Comparison of ENCODE assay signal across 15 mouse cellular contexts in the genomic region with DNA sequence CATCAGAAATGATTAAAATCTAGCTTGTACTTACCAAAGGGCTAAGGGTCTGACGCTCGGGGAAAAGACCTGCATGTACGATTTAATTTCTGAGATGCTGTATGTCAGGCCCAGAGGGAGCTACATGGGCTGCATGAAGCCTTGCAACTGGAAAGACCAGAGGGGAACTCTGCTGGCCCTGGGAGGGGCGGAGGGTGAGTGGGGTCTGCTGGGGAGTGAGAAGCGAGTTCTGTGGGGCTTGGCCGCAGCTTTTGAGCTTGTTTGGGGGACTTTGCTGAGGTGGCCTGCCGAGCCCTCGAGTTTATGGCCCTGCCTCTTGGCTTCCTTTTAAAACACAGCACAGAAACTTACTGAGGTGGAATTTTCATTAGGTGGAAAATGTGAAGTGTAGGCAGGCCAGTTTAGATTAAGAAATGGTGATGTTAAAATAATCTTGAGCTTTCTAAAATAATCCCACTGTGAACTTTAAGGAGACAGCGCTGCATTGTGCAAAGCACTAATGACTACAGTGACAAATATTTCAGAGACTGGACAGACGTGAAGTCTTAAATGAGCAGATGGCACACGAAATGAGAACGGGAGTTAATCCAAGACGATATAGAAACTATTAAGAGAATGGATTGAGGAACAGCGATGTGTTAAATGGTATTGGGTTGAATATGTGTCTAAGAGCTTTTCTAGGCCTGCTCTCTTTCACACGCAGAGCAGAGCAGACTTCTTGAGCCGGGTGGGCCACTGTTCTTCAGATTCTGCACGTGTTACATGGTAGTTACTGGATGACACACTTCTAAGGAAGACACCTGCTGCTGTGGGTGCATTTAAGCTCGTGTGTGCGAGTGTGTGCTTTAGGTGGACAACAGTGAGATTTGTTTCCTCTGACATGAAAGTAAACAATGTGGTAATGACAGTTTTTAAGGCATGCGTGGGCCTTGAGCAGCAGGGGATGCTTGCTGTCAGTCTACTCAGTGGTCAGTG. TPM values are rescaled to one million over a fixed set of nuclear protein-coding genes. Genes with fewer than 3 reads are reported as not detected.
A peak's percentile ranks its signal among the peaks of the same experiment; 100 is the strongest.
DNase-seq lines count a peak whose midpoint lies in the region; ATAC-seq lines count a peak whose summit lies in the region.
"Had no signal": no experiment of that assay in that cellular context is flagged by ENCODE, and none has a peak within 500 bp of the region (broad histone marks: within the 10 kb centered on the region; RNA-seq: fewer than 3 reads in every experiment).

No protein-coding gene starts in this region.

- no peaks in the 10 kb centered on the region for H3K36me3 ChIP-seq in heart, embryonic 12.5 days
- H3K36me3 ChIP-seq in midbrain, embryonic 12.5 days, result no peaks in the 10 kb centered on the region
- no peaks in the 10 kb centered on the region for H3K36me3 ChIP-seq in midbrain, embryonic 14.5 days (ENCODE audit: control insufficient read depth, insufficient read depth, low read length)
- no peaks in the 10 kb centered on the region for H3K36me3 ChIP-seq in neural tube, embryonic 13.5 days
- H3K36me3 ChIP-seq: stomach, embryonic 15.5 days had no signal

- H3K27ac ChIP-seq in heart, embryonic 12.5 days (ENCODE audit: poor library complexity, severe bottlenecking), result no peak overlapping the region
- no peak overlapping the region for H3K27ac ChIP-seq in midbrain, embryonic 12.5 days (replicated peaks)
- no peak overlapping the region for H3K27ac ChIP-seq in midbrain, embryonic 14.5 days (replicated peaks; ENCODE audit: low read depth, low read length)
- H3K27ac ChIP-seq in neural tube, embryonic 13.5 days (replicated peaks), result no peak overlapping the region
- H3K27ac ChIP-seq: kidney, postnatal 0 days; stomach, embryonic 15.5 days had no signal

- H3K9me3 ChIP-seq in heart, embryonic 12.5 days (replicated peaks), result no peaks in the 10 kb centered on the region
- no peaks in the 10 kb centered on the region for H3K9me3 ChIP-seq in midbrain, embryonic 12.5 days
- H3K9me3 ChIP-seq in midbrain, embryonic 14.5 days (ENCODE audit: control insufficient read depth, low read length), result no peaks in the 10 kb centered on the region
- H3K9me3 ChIP-seq in neural tube, embryonic 13.5 days, result no peaks in the 10 kb centered on the region
- H3K9me3 ChIP-seq: stomach, embryonic 15.5 days had no signal

- no peak for DNase-seq in heart, adult 18-20 months
- DNase-seq in midbrain, embryonic 14.5 days, result no peak
- peak; percentile 59 for DNase-seq in thymus, postnatal 4 days
- DNase-seq: adrenal gland, postnatal 25 days; cerebellum, adult 11 months; layer of hippocampus, adult 9-11 months; lung, embryonic 14.5 days had no signal

- no peak for ATAC-seq in heart, embryonic 12.5 days (ENCODE audit: insufficient number of reproducible peaks, low FRiP score)
- no peak for ATAC-seq in midbrain, embryonic 12.5 days (ENCODE audit: low FRiP score, low read depth)
- ATAC-seq in midbrain, embryonic 14.5 days (ENCODE audit: low FRiP score, low TSS enrichment), result no peak
- no peak for ATAC-seq in neural tube, embryonic 13.5 days (ENCODE audit: low read depth)
- ATAC-seq in erythroid progenitor cell, adult 5-6 weeks (replicated peaks; ENCODE audit: low FRiP score, poor library complexity, severe bottlenecking), result no peak
- ATAC-seq: CD4-positive, CD25-positive, alpha-beta regulatory T cell, adult 4 months had no signal

- peaks cover 72% of the 10 kb centered on the region for H3K4me1 ChIP-seq in heart, embryonic 12.5 days (replicated peaks)
- H3K4me1 ChIP-seq in midbrain, embryonic 12.5 days, result peaks cover 72% of the 10 kb centered on the region
- H3K4me1 ChIP-seq in midbrain, embryonic 14.5 days (ENCODE audit: control insufficient read depth, insufficient read depth, low read length), result peaks cover 57% of the 10 kb centered on the region
- H3K4me1 ChIP-seq in neural tube, embryonic 13.5 days (replicated peaks), result peaks cover 89% of the 10 kb centered on the region

- no peak overlapping the region for H3K4me3 ChIP-seq in heart, embryonic 12.5 days
- H3K4me3 ChIP-seq in midbrain, embryonic 12.5 days, result no peak overlapping the region
- H3K4me3 ChIP-seq in midbrain, embryonic 14.5 days (replicated peaks; ENCODE audit: low read depth, low read length), result no peak overlapping the region
- no peak overlapping the region for H3K4me3 ChIP-seq in neural tube, embryonic 13.5 days
- H3K4me3 ChIP-seq: myocyte; stomach, embryonic 15.5 days had no signal

- 78% methylated on average over 20 of the region's 20 CpGs for whole genome bisulfite sequencing in heart, embryonic 12.5 days
- WGBS in midbrain, embryonic 12.5 days, result 53% methylated on average over 20 of the region's 20 CpGs
- WGBS in midbrain, embryonic 14.5 days, result 38% methylated on average over 20 of the region's 20 CpGs
- 38% methylated on average over 20 of the region's 20 CpGs for WGBS in neural tube, embryonic 13.5 days

- H3K9ac ChIP-seq in heart, embryonic 12.5 days, result 0 out of 2 replicates have a peak overlapping the region, but pooled peaks have one; percentile 4
- 0 out of 2 replicates have a peak overlapping the region, but pooled peaks have one; percentile 17 for H3K9ac ChIP-seq in midbrain, embryonic 12.5 days (replicated peaks)
- H3K9ac ChIP-seq in midbrain, embryonic 14.5 days (replicated peaks; ENCODE audit: low read length), result no peak overlapping the region
- 0 out of 2 replicates have a peak overlapping the region, but pooled peaks have one; percentile 22 for H3K9ac ChIP-seq in neural tube, embryonic 13.5 days
- H3K9ac ChIP-seq: lung, embryonic 14.5 days; stomach, embryonic 15.5 days had no signal

- no peaks in the 10 kb centered on the region for H3K27me3 ChIP-seq in heart, embryonic 12.5 days (replicated peaks)
- peaks cover 3% of the 10 kb centered on the region; the same call in 1 of the 2 replicates for H3K27me3 ChIP-seq in midbrain, embryonic 12.5 days
- no peaks in the 10 kb centered on the region for H3K27me3 ChIP-seq in midbrain, embryonic 14.5 days (ENCODE audit: control insufficient read depth, insufficient read depth, low read length)
- no peaks in the 10 kb centered on the region for H3K27me3 ChIP-seq in neural tube, embryonic 13.5 days
- H3K27me3 ChIP-seq: stomach, embryonic 15.5 days had no signal

- no peak overlapping the region for H3K4me2 ChIP-seq in heart, embryonic 12.5 days
- no peak overlapping the region for H3K4me2 ChIP-seq in midbrain, embryonic 12.5 days (replicated peaks)
- H3K4me2 ChIP-seq in midbrain, embryonic 14.5 days (ENCODE audit: low read length), result no peak overlapping the region
- H3K4me2 ChIP-seq in neural tube, embryonic 13.5 days, result no peak overlapping the region
- H3K4me2 ChIP-seq: lung, embryonic 14.5 days; stomach, embryonic 15.5 days had no signal

RNA-seq across cellular contexts. Expression of a gene that starts 9.4 kb away (rescaled TPM):
- 10.0 and 10.8 TPM in 2 replicates for polyA plus RNA-seq in heart, embryonic 12.5 days (2016; fragmentation: Nextera tagmentation; extraction: Ambion mirVana)
- 10 to 100 TPM; 27.4 to 31.0 TPM for total RNA-seq in heart, adult 18-20 months (2021)
- 14.5 and 14.7 TPM in 2 replicates for polyA plus RNA-seq in midbrain, embryonic 12.5 days (2016; fragmentation: Nextera tagmentation; extraction: Ambion mirVana)
- 17.0 and 20.5 TPM in 2 replicates for polyA plus RNA-seq in midbrain, embryonic 14.5 days (2014; fragmentation: Nextera tagmentation; extraction: Ambion mirVana)
- 12.9 and 15.2 TPM in 2 replicates for polyA plus RNA-seq in neural tube, embryonic 13.5 days (2015; fragmentation: Nextera tagmentation; extraction: Ambion mirVana)
- total RNA-seq in erythroid progenitor cell, adult 5-6 weeks (2015; ENCODE audit: low replicate concordance), result 129 and 136 TPM in 2 replicates
- total RNA-seq in erythroid progenitor cell, adult 5-6 weeks (2017; ENCODE audit: low replicate concordance), result 166 and 173 TPM in 2 replicates
